Mouse (Mus musculus) naive thymus-derived CD4-positive, alpha-beta T cell, adult 5 months (primary cell): ENCODE results near the gene Olfr453. TPM values are rescaled to one million over a fixed set of nuclear protein-coding genes. Genes with fewer than 3 reads are reported as not detected.

Experiments
- polyA plus RNA-seq: library from polyadenylated mRNA; unstranded; fragments of 100-300 nt; shearing (Covaris generic); gene quantifications from one replicate; pipeline ENCODE4 v1.2.1, GENCODE M21; 2017

Gene Olfr453
- polyA plus RNA-seq: not detected

GRCm38 (mm10) chr6:42739071-42739470 lies at the start of gene Olfr453:
Gene Olfr453 (plus strand): TSS chr6:42739371.

GRCm38 (mm10) chr6:42709291-42710211 lies 29.6 kb upstream of the Olfr453 start, which contains the start of gene Tcaf1:
Gene Tcaf1 (minus strand): TSS chr6:42710088.

GRCm38 (mm10) chr6:42756104-42756503 lies 16.9 kb downstream of the Olfr453 start, which contains the start of gene Olfr38:
Gene Olfr38 (plus strand): TSS chr6:42756404.

GRCm38 (mm10) chr6:42784793-42785192 lies 45.6 kb downstream of the Olfr453 start, which contains the start of gene Olfr452:
Gene Olfr452 (plus strand): TSS chr6:42785093.

Other genes starting within 250 kb of the Olfr453 start
- not detected for gene Olfr455, start 191.8 kb upstream of the Olfr453 start, polyA plus RNA-seq
- not detected for gene Tcaf3, start 141.7 kb upstream of the Olfr453 start, polyA plus RNA-seq
- not detected for gene Tcaf2, start 94.1 kb upstream of the Olfr453 start, polyA plus RNA-seq
- gene Tcaf1, start 29.3 kb upstream of the Olfr453 start, polyA plus RNA-seq: not detected
- not detected for gene Olfr38, start 17.0 kb downstream of the Olfr453 start, polyA plus RNA-seq
- not detected for gene Olfr452, start 45.7 kb downstream of the Olfr453 start, polyA plus RNA-seq
- not detected for gene Olfr450, start 72.6 kb downstream of the Olfr453 start, polyA plus RNA-seq
- not detected for gene Olfr449, start 95.0 kb downstream of the Olfr453 start, polyA plus RNA-seq
- not detected for gene Olfr448, start 151.1 kb downstream of the Olfr453 start, polyA plus RNA-seq
- gene Olfr447, start 169.5 kb downstream of the Olfr453 start, polyA plus RNA-seq: not detected
- gene Olfr446, start 182.0 kb downstream of the Olfr453 start, polyA plus RNA-seq: not detected
- not detected for gene Olfr444, start 209.7 kb downstream of the Olfr453 start, polyA plus RNA-seq